Mouse (Mus musculus): ENCODE results near the gene Mettl8.

DNA sequence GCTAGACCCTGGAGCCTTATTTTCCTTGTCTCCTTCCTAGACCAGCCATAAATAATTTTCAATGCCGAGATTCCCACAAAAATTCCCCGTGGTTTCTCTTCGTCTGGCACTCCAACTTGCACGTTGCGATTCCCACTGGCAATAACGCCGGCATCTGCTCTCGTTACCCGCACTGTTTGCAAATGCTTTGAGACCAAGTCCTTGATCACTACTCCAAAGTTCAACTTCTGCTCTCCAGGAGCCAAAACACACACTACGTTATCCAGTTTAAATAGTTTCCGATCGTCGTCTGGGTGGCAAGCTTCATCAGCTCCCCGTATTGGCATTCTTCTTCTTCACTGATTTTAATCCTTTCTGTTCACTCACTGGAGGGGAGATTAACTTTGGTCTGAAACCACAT lies 114.6 kb downstream of the Mettl8 start:
- TF ChIP-seq RCOR1 (IDR thresholded peaks at IDR 0.05; ENCODE audit: low read depth, low read length) (no peak), CTCF (IDR thresholded peaks at IDR 0.05 in 2 of 3, conservative IDR thresholded peaks at IDR 0.05 in 1 of 3; ENCODE audit: control insufficient read depth in 1 of 3, insufficient read depth in 1 of 3, low read depth in 2 of 3, low read length in 3 of 3, poor library complexity in 1 of 3, severe bottlenecking in 1 of 3) (no peak), POLR2AphosphoS2 (IDR thresholded peaks at IDR 0.05; ENCODE audit: low read length) (no peak), POLR2A (IDR thresholded peaks at IDR 0.05; ENCODE audit: control insufficient read depth in 1 of 2, insufficient read depth in 1 of 2, low read depth in 1 of 2, low read length in 2 of 2, poor library complexity in 1 of 2) (no peak), HCFC1 (IDR thresholded peaks at IDR 0.05; ENCODE audit: low read depth, low read length) (no peak), MAZ (IDR thresholded peaks at IDR 0.05; ENCODE audit: low read depth, low read length) (no peak), ZC3H11A (IDR thresholded peaks at IDR 0.05; ENCODE audit: low read depth, low read length) (no peak), MYC (IDR thresholded peaks at IDR 0.05; ENCODE audit: low read depth, low read length) (no peak), USF1 (IDR thresholded peaks at IDR 0.05; ENCODE audit: low read depth, low read length) (no peak), EP300 (IDR thresholded peaks at IDR 0.05; ENCODE audit: low read depth in 1 of 2, low read length in 2 of 2) (no peak), UBTF (IDR thresholded peaks at IDR 0.05; ENCODE audit: borderline replicate concordance, insufficient read depth, low read depth, low read length) (no peak)
